Mouse (Mus musculus) intestine, embryonic 14.5 days (tissue): ENCODE data around the gene Snrnp35. TPM values are rescaled to one million over a fixed set of nuclear protein-coding genes. Genes with fewer than 3 reads are reported as not detected.

Experiments used
- ATAC-seq: fragments of 200-750 bp; cut with Nextera tagmentation; replicated peaks from 2 replicates; pipeline ENCODE4 v1.8.0; 2017; ENCODE audit warnings: low read depth, moderate number of reproducible peaks, moderate TSS enrichment, moderate library complexity; ENCODE audit not compliant: low FRiP score, low TSS enrichment
- DNase-seq: peaks from one replicate; pipeline ENCODE4 v3.0.0-alpha.2; 2018; ENCODE audit warnings: low spot score
- H3K27ac ChIP-seq: fragments of 300-500 bp; sonication (generic); 2 replicates; pipeline ENCODE4 v1.5.1; 2014; ENCODE audit warnings: low read depth, mild to moderate bottlenecking, control low read depth
- H3K27me3 ChIP-seq: fragments of 300-500 bp; sonication (generic); replicated peaks from 2 replicates; pipeline ENCODE4 v1.6.1; 2014; ENCODE audit warnings: low read length, control low read depth; ENCODE audit not compliant: control insufficient read depth, insufficient read depth
- H3K36me3 ChIP-seq: fragments of 300-500 bp; sonication (generic); 2 replicates; pipeline ENCODE4 v1.6.1; 2014; ENCODE audit warnings: low read length, control low read depth; ENCODE audit not compliant: control insufficient read depth, insufficient read depth
- H3K4me1 ChIP-seq: fragments of 300-500 bp; sonication (generic); replicated peaks from 2 replicates; pipeline ENCODE4 v1.6.1; 2014; ENCODE audit warnings: low read length, control low read depth, mixed read lengths; ENCODE audit not compliant: control insufficient read depth, insufficient read depth
- H3K4me2 ChIP-seq: fragments of 300-500 bp; sonication (generic); 2 replicates; pipeline ENCODE4 v1.6.1; 2014; ENCODE audit warnings: low read length
- H3K4me3 ChIP-seq: fragments of 300-500 bp; sonication (generic); 2 replicates; pipeline ENCODE4 v1.5.1; 2014; ENCODE audit warnings: low read depth, low read length, control low read depth, mixed read lengths
- H3K9ac ChIP-seq: fragments of 300-500 bp; sonication (generic); 2 replicates; pipeline ENCODE4 v1.6.1; 2014; ENCODE audit warnings: mild to moderate bottlenecking, low read length
- H3K9me3 ChIP-seq: fragments of 300-500 bp; sonication (generic); 2 replicates; pipeline ENCODE4 v1.6.1; 2016; ENCODE audit warnings: low read length, control low read depth; ENCODE audit not compliant: control insufficient read depth
- WGBS: fragments of 180-500 bp; shearing (Covaris S2); extraction: QIAGEN DNeasy Blood & Tissue Kit; methylation state at CpG from one replicate; pipeline ENCODE4 v1.1.7; 2014; 5-methylcytosine and 5-hydroxymethylcytosine counted together
- polyA plus RNA-seq: library from polyadenylated mRNA; unstranded; fragments of >200 nt; fragmentation: Nextera tagmentation; extraction: Ambion mirVana; gene quantifications from 2 replicates; pipeline ENCODE4 v1.2.1, GENCODE M21; 2014

Gene Snrnp35
- polyA plus RNA-seq, 1 experiment from 2014 or later: 10.7 TPM

DNA sequence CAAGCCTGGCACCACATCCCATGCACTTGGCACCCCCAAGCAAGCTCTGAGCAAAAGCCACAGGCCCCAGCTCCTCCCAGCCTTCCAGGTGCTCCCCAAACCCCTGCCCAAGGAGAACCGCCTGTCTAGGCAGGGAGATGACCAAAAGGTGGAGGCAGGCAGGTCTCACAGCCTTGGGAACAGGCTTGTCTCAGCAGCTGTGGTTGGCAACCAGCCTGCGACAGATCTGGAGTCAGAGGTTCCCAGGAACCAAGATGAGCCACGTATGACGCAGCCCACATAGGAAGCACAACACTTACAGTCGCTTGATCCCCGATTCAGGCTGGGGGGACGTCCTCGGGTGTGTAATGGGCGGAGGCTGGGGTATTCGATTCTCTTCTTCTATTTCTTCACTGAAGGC is 18.6 kb downstream of the Snrnp35 start:
- DNase-seq (no peak), ATAC-seq (no peak)
- Histone ChIP-seq H3K27ac (no peak overlapping the region), H3K36me3 (peaks cover 36% of the 10 kb centered on the region), H3K4me2 (no peak overlapping the region), H3K9ac (no peak overlapping the region), H3K9me3 (no peaks in the 10 kb centered on the region), H3K27me3 (no peaks in the 10 kb centered on the region), H3K4me1 (no peaks in the 10 kb centered on the region; the same call in 1 of the 2 replicates), H3K4me3 (no peak overlapping the region)
- 91% methylated on average over 10 of the region's 10 CpGs for WGBS

DNA sequence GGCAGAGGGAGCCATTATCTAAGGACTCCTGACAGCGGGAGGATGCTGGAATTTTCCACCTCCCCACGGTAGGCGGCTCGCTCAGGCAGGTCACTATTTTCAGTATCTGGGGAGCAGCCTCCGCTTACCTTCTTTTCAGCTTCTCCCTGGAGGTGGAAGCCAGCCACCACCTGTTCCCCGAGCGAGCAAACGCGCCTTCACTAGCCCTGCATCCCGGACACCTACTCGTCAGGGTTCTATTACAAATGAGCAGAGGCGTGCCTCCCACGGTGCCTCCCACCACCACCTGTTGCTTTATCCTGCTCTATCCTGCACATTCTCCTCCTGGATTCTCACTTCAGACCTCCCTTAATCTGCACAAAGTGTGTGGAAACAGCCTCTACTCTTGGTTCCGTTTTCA is 20.8 kb downstream of the Snrnp35 start:
- no peak overlapping the region for H3K9ac ChIP-seq
- H3K27ac ChIP-seq: no peak overlapping the region
- DNase-seq (no peak), ATAC-seq (no peak)
- no peaks in the 10 kb centered on the region; the same call in 1 of the 2 replicates for H3K4me1 ChIP-seq
- no peaks in the 10 kb centered on the region for H3K27me3 ChIP-seq
- H3K9me3 ChIP-seq: no peaks in the 10 kb centered on the region
- 65% methylated on average over 14 of the region's 14 CpGs for WGBS
- peaks cover 44% of the 10 kb centered on the region for H3K36me3 ChIP-seq
- H3K4me3 ChIP-seq: no peak overlapping the region
- no peak overlapping the region for H3K4me2 ChIP-seq

DNA sequence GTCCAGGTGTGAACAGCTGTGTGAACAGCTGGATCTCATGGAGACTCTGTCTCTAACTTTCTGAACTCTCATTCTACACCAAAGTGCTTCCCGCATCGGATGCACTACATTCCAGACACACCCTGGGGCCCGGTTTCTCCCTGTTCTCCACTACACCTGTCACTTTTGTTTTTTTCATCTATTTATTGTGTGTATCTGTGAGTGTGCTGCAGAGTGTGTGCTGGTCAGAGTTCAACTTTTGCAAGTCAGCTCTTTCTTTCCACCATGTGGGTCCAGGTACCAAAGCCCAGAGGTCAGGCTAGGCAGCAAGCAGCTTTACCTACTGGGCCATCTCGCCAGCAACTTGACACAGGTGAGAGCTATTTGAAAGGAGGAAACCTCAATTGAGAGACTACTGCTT is 22.3 kb downstream of the Snrnp35 start:
- WGBS: 71% methylated on average over 4 of the region's 4 CpGs
- no peak overlapping the region for H3K9ac ChIP-seq
- no peaks in the 10 kb centered on the region for H3K9me3 ChIP-seq
- DNase-seq (no peak), ATAC-seq (no peak)
- H3K4me1 ChIP-seq: peaks cover 4% of the 10 kb centered on the region; the same call in 1 of the 2 replicates
- H3K4me2 ChIP-seq: no peak overlapping the region
- H3K4me3 ChIP-seq: no peak overlapping the region
- no peaks in the 10 kb centered on the region for H3K27me3 ChIP-seq
- no peak overlapping the region for H3K27ac ChIP-seq
- peaks cover 46% of the 10 kb centered on the region for H3K36me3 ChIP-seq

DNA sequence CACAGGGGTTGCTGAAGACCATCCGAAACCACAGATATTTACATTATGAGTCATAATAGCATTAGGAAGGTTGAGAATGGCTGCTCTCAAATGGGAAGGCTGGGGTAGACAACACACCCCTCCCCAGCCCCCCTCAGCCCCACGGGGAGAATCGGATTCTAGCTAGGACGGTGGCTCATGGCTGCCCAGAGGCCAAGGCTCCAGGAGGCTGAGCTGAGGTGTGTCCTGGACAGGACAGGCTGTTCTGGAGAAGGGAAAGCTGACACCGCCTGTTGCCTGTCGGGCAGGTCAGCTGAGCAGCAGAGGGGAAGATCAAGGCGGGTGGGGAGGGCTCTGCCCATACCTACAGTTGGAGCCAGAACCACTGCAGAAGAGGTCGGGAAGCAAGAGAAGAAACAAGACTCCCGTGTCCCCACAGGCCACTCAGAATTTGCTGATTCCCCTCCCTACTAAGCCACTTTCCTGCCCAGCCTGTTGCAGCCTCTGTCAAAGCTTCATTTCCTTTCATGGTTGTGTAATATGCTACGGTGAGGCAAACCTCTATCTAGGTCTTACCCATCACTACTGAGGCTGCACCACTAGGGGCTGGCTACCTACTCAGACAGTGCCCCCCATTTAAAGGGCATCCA is 23.9 kb downstream of the Snrnp35 start:
- H3K4me3 ChIP-seq: no peak overlapping the region
- H3K4me2 ChIP-seq: no peak overlapping the region
- no peak overlapping the region for H3K27ac ChIP-seq
- no peak for ATAC-seq
- peaks cover 4% of the 10 kb centered on the region; the same call in 1 of the 2 replicates for H3K4me1 ChIP-seq
- H3K9me3 ChIP-seq: no peaks in the 10 kb centered on the region
- peaks cover 42% of the 10 kb centered on the region for H3K36me3 ChIP-seq
- no peak overlapping the region; the same call in 1 of the 2 replicates for H3K9ac ChIP-seq
- H3K27me3 ChIP-seq: no peaks in the 10 kb centered on the region
- DNase-seq: no peak
- 40% methylated on average over 10 of the region's 10 CpGs for WGBS

DNA sequence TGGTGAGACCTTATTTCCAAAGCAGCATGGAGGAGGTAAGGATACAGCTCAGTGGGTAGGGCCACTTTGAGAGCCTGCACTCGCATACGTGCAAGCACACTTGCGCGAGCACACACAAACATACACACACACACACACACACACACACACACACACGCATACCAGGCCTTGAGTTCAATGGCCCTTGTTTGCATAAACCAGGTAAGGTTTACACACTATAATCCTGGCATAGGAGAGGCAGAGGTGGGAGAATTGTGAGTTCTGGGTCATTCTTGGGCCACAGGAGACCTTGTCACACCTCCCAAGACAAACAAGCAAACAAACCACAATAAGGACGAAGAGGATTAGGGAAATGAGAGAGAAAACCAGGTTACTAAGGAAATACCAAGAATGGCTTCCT is 26.3 kb downstream of the Snrnp35 start:
- Histone ChIP-seq H3K9me3 (no peaks in the 10 kb centered on the region), H3K27me3 (no peaks in the 10 kb centered on the region), H3K27ac (no peak overlapping the region), H3K4me3 (no peak overlapping the region), H3K36me3 (peaks cover 41% of the 10 kb centered on the region), H3K4me2 (no peak overlapping the region), H3K4me1 (peaks cover 4% of the 10 kb centered on the region; the same call in 1 of the 2 replicates), H3K9ac (no peak overlapping the region)
- DNase-seq (no peak), ATAC-seq (no peak)
- 76% methylated on average over 6 of the region's 6 CpGs for WGBS

DNA sequence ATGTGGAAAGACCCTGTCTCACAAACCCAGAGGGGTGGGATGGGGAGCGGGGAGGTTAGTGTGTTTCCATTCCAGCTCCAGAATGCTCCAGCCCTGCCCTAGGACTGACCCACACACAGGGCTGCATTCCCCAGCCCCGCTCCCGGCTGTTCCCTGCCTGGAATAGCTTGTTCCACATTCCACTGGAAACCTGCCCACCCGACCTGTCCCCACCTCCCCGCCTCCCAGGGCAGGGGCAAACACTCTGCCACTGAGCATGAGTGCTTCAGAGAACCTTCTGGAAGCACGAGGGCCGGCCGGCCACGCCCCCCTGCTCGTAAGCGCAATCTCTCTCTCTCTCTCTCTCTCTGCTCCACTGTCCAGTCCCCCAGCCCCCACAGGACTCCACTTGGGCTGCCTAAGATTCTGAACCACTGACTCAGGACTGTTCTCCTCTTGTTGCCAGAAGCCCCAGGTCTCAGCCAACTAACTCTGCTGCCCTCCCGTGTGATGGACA is 26.9 kb downstream of the Snrnp35 start:
- DNase-seq (no peak), ATAC-seq (no peak)
- no peaks in the 10 kb centered on the region for H3K9me3 ChIP-seq
- H3K9ac ChIP-seq: no peak overlapping the region
- H3K27me3 ChIP-seq: no peaks in the 10 kb centered on the region
- H3K4me2 ChIP-seq: no peak overlapping the region
- peaks cover 4% of the 10 kb centered on the region; the same call in 1 of the 2 replicates for H3K4me1 ChIP-seq
- WGBS: 65% methylated on average over 12 of the region's 12 CpGs
- no peak overlapping the region for H3K4me3 ChIP-seq
- H3K36me3 ChIP-seq: peaks cover 44% of the 10 kb centered on the region
- H3K27ac ChIP-seq: no peak overlapping the region

DNA sequence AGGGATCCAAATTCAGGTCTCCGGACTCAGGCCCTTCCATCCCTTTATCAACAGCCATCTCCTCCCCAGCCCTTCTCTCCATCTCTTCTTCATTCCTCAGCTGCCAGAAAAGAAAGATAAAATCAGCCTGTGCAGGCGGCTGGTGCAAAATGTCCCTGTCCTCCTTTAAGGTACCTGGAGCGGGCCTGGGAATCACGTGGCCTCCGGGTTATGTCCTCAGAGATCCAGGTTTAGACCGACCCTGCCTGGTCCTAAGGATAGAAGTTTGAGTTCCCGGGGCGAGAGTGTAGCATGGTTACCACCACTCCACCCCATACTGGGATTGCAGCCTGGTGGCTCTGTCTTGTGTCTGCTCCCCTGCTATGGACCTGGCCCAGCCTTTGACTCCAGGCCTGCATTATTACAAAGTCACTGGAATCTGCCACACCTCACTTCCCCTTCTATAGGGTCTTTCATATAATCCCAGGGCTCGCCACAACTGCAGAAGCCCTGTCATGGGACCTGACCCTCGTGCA is 27.7 kb downstream of the Snrnp35 start:
- no peak for ATAC-seq
- no peak for DNase-seq
- Histone ChIP-seq H3K27ac (no peak overlapping the region), H3K36me3 (peaks cover 42% of the 10 kb centered on the region), H3K9ac (no peak overlapping the region), H3K4me3 (no peak overlapping the region), H3K4me1 (peaks cover 4% of the 10 kb centered on the region; the same call in 1 of the 2 replicates), H3K4me2 (no peak overlapping the region), H3K9me3 (no peaks in the 10 kb centered on the region), H3K27me3 (no peaks in the 10 kb centered on the region)
- 89% methylated on average over 10 of the region's 10 CpGs for WGBS

DNA sequence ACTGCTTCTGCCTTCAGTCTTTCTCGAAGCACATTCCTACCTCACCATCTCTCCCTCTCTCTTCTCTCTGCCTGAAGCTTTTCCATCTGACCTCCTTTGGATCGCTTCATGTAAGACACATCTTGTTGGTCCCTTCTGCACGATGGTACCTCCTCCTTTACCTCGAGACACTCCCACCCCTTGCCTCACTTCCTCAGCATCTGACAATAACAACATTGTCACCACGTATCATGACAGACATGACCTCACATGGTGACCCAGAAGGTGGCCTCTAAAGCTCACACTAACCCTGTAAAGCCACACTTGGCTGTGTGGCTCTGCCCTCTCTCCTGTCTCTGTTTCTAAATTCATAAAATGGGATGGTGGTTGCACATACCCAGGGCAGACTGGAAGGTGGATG is 32.9 kb downstream of the Snrnp35 start:
- Histone ChIP-seq H3K27me3 (no peaks in the 10 kb centered on the region), H3K9me3 (no peaks in the 10 kb centered on the region), H3K4me1 (no peaks in the 10 kb centered on the region), H3K9ac (no peak overlapping the region), H3K36me3 (peaks cover 39% of the 10 kb centered on the region), H3K27ac (no peak overlapping the region), H3K4me2 (no peak overlapping the region), H3K4me3 (no peak overlapping the region)
- ATAC-seq (no peak), DNase-seq (no peak)
- WGBS: 87% methylated on average over 5 of the region's 5 CpGs

DNA sequence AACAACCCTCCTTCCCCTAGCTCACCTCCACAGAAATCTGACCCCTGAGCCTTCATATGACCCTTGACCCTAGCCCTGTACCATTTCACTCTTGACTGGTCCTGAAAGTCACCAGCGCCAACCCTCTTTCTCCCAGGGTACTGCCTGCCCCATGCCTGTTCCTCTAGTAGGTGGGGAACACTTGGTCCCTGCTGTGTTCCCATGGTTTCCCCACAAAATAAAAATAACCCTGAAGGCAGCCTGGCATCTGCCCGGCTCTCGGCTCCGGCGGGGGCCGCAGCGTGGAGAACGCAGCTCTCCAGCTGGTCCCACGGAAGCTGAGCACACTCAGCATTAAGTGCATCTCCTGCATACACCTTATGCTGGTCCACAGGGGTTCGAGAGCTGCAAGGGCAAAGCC is 35.7 kb downstream of the Snrnp35 start:
- Histone ChIP-seq H3K9ac (no peak overlapping the region), H3K9me3 (no peaks in the 10 kb centered on the region), H3K36me3 (peaks cover 22% of the 10 kb centered on the region), H3K4me3 (no peak overlapping the region), H3K27me3 (no peaks in the 10 kb centered on the region), H3K27ac (no peak overlapping the region), H3K4me2 (no peak overlapping the region), H3K4me1 (no peaks in the 10 kb centered on the region)
- DNase-seq (no peak), ATAC-seq (no peak)
- 95% methylated on average over 10 of the region's 10 CpGs for WGBS
